Mouse (Mus musculus): ENCODE results near the gene Gas7. TPM values are rescaled to one million over a fixed set of nuclear protein-coding genes. Genes with fewer than 3 reads are reported as not detected.
A peak's percentile ranks its signal among the peaks of the same experiment; 100 is the strongest.

Gas7 gene
- polyA plus RNA-seq, 1 experiment: 355 TPM

- Histone ChIP-seq H3K4me1 (ENCODE audit: control insufficient read depth, insufficient read depth, low read length) (peaks cover 5% of the 10 kb centered on the region), H3K4me3 (ENCODE audit: insufficient read depth, low read length) (no peak overlapping the region), H3K27ac (ENCODE audit: insufficient read depth, low read depth, low read length) (no peak overlapping the region)
- TF ChIP-seq POLR2A (IDR thresholded peaks at IDR 0.05; ENCODE audit: borderline replicate concordance, low read depth, low read length): no peak
- no peak for TF ChIP-seq CTCF (IDR thresholded peaks at IDR 0.05; ENCODE audit: low read depth, low read length)
Measured at GRCm38 (mm10) chr11:67642835-67643234, 187.6 kb downstream of the Gas7 start.

- TF ChIP-seq POLR2A (IDR thresholded peaks at IDR 0.05; ENCODE audit: borderline replicate concordance, low read depth, low read length): no peak
- TF ChIP-seq CTCF (IDR thresholded peaks at IDR 0.05; ENCODE audit: low read depth, low read length): no peak
- Histone ChIP-seq H3K4me1 (ENCODE audit: control insufficient read depth, insufficient read depth, low read length) (0 out of 2 replicates have a peak, but pooled peaks cover 3% of the 10 kb centered on the region), H3K4me3 (ENCODE audit: insufficient read depth, low read length) (no peak overlapping the region), H3K27ac (ENCODE audit: insufficient read depth, low read depth, low read length) (no peak overlapping the region)
Measured at GRCm38 (mm10) chr11:67643465-67643864, 188.2 kb downstream of the Gas7 start.

- 0 out of 2 replicates have a peak, but pooled peaks cover 2% of the 10 kb centered on the region for H3K4me1 ChIP-seq (ENCODE audit: control insufficient read depth, insufficient read depth, low read length)
- H3K27ac ChIP-seq (ENCODE audit: insufficient read depth, low read depth, low read length): no peak overlapping the region
- TF ChIP-seq POLR2A (IDR thresholded peaks at IDR 0.05; ENCODE audit: borderline replicate concordance, low read depth, low read length) (no peak), CTCF (IDR thresholded peaks at IDR 0.05; ENCODE audit: low read depth, low read length) (no peak)
- H3K4me3 ChIP-seq (ENCODE audit: insufficient read depth, low read length): no peak overlapping the region
Measured at GRCm38 (mm10) chr11:67644632-67645149, 189.5 kb downstream of the Gas7 start.

GRCm38 (mm10) chr11:67647745-67648144, 192.5 kb downstream of the Gas7 start:
- no peak for TF ChIP-seq POLR2A (IDR thresholded peaks at IDR 0.05; ENCODE audit: borderline replicate concordance, low read depth, low read length)
- peak; percentile 70 for TF ChIP-seq CTCF (IDR thresholded peaks at IDR 0.05; ENCODE audit: low read depth, low read length)
- no peak overlapping the region for H3K27ac ChIP-seq (ENCODE audit: insufficient read depth, low read depth, low read length)
- H3K4me3 ChIP-seq (ENCODE audit: insufficient read depth, low read length): no peak overlapping the region
- peaks cover 7% of the 10 kb centered on the region for H3K4me1 ChIP-seq (ENCODE audit: control insufficient read depth, insufficient read depth, low read length)

- no peak overlapping the region for H3K27ac ChIP-seq (ENCODE audit: insufficient read depth, low read depth, low read length)
- H3K4me3 ChIP-seq (ENCODE audit: insufficient read depth, low read length): no peak overlapping the region
- H3K4me1 ChIP-seq (ENCODE audit: control insufficient read depth, insufficient read depth, low read length): peaks cover 7% of the 10 kb centered on the region
- TF ChIP-seq CTCF (IDR thresholded peaks at IDR 0.05; ENCODE audit: low read depth, low read length): no peak
- no peak for TF ChIP-seq POLR2A (IDR thresholded peaks at IDR 0.05; ENCODE audit: borderline replicate concordance, low read depth, low read length)
Measured at GRCm38 (mm10) chr11:67648651-67649407, 193.6 kb downstream of the Gas7 start.

GRCm38 (mm10) chr11:67649971-67650707, 194.9 kb downstream of the Gas7 start:
- Histone ChIP-seq H3K4me3 (ENCODE audit: insufficient read depth, low read length) (no peak overlapping the region), H3K27ac (ENCODE audit: insufficient read depth, low read depth, low read length) (no peak overlapping the region), H3K4me1 (ENCODE audit: control insufficient read depth, insufficient read depth, low read length) (peaks cover 7% of the 10 kb centered on the region)
- TF ChIP-seq POLR2A (IDR thresholded peaks at IDR 0.05; ENCODE audit: borderline replicate concordance, low read depth, low read length): no peak
- peak; percentile 34; the same call in 1 of the 2 replicates for TF ChIP-seq CTCF (IDR thresholded peaks at IDR 0.05; ENCODE audit: low read depth, low read length)

- Histone ChIP-seq H3K4me3 (ENCODE audit: insufficient read depth, low read length) (no peak overlapping the region), H3K4me1 (ENCODE audit: control insufficient read depth, insufficient read depth, low read length) (peaks cover 13% of the 10 kb centered on the region), H3K27ac (ENCODE audit: insufficient read depth, low read depth, low read length) (no peak overlapping the region)
- TF ChIP-seq POLR2A (IDR thresholded peaks at IDR 0.05; ENCODE audit: borderline replicate concordance, low read depth, low read length): no peak
- TF ChIP-seq CTCF (IDR thresholded peaks at IDR 0.05; ENCODE audit: low read depth, low read length): no peak
Measured at GRCm38 (mm10) chr11:67651731-67652130, 196.5 kb downstream of the Gas7 start.

- H3K27ac ChIP-seq (ENCODE audit: insufficient read depth, low read depth, low read length): no peak overlapping the region
- H3K4me3 ChIP-seq (ENCODE audit: insufficient read depth, low read length): no peak overlapping the region
- H3K4me1 ChIP-seq (ENCODE audit: control insufficient read depth, insufficient read depth, low read length): peaks cover 18% of the 10 kb centered on the region
- no peak for TF ChIP-seq POLR2A (IDR thresholded peaks at IDR 0.05; ENCODE audit: borderline replicate concordance, low read depth, low read length)
- TF ChIP-seq CTCF (IDR thresholded peaks at IDR 0.05; ENCODE audit: low read depth, low read length): peak; percentile 39; the same call in 1 of the 2 replicates
Measured at GRCm38 (mm10) chr11:67652194-67652892, 197.1 kb downstream of the Gas7 start.

GRCm38 (mm10) chr11:67652893-67653255, 197.6 kb downstream of the Gas7 start:
- H3K4me1 ChIP-seq (ENCODE audit: control insufficient read depth, insufficient read depth, low read length): peaks cover 18% of the 10 kb centered on the region
- H3K4me3 ChIP-seq (ENCODE audit: insufficient read depth, low read length): no peak overlapping the region

More at GRCm38 (mm10) chr11:67652893-67653255, 197.6 kb downstream of the Gas7 start:
- TF ChIP-seq POLR2A (IDR thresholded peaks at IDR 0.05; ENCODE audit: borderline replicate concordance, low read depth, low read length) (no peak), CTCF (IDR thresholded peaks at IDR 0.05; ENCODE audit: low read depth, low read length) (no peak)
- H3K27ac ChIP-seq (ENCODE audit: insufficient read depth, low read depth, low read length): no peak overlapping the region
